Comparison of ENCODE assay signal across 10 mouse cellular contexts in the genomic region with DNA sequence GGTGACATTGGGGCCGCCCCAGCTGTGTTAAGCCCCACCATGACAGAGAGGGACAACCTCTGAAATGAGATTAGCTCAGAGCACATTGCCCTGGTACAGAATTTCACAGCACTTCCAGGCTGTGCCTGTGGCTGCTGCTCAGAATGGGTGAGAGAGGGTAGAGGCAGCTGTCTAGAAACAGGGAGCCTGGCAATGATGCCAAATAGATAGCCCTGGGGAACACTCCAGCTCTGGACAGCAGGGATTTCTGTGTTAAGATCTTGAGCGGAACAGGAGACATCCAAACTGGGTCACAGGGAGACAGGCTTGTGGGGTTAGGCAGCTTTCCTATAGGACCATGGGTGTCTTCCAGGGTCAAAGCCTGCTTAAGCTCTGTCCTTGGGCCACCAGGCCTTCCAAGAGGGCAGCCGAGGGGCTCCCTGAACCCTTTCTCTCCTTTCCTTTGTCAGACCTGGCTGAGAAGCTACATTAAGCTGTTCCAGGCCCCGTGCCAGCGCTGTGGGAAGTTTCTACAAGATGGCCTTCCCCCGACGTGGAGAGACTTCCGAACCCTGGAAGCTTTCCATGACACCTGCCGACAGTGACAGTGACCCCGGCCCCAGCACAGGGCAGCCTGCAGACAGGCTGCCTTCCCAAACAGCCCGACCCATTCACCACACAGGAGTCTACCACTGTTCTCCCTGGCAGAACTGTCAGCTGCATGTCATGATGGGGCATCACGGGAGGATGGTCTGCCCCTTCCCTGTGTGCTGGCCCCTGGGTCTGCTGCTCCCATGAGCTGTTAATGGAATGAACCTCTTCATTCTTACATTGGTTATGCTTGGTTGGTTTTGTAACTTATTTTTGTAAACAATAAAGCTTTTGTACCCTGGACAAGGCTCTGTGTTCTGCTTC.
A peak's percentile ranks its signal among the peaks of the same experiment; 100 is the strongest.
DNase-seq lines count a peak whose midpoint lies in the region; ATAC-seq and TF ChIP-seq lines count a peak whose summit lies in the region.
"Had no signal": no experiment of that assay in that cellular context is flagged by ENCODE, and none has a peak within 500 bp of the region (broad histone marks: within the 10 kb centered on the region; RNA-seq: fewer than 3 reads in every experiment).

No protein-coding gene starts in this region.

- TF ChIP-seq EP300 in heart, adult 2 months (IDR thresholded peaks at IDR 0.05; ENCODE audit: insufficient read depth, low read depth, low read length), result no peak

- H3K79me2 ChIP-seq in heart, adult 2 months (replicated peaks; ENCODE audit: control insufficient read depth, insufficient read depth, low read length), result no peaks in the 10 kb centered on the region

- no peak overlapping the region for H3K9ac ChIP-seq in heart, embryonic 13.5 days
- H3K9ac ChIP-seq in heart, adult 2 months (ENCODE audit: low read depth, low read length), result no peak overlapping the region

- H3K4me2 ChIP-seq in heart, embryonic 13.5 days, result no peak overlapping the region

- intact Hi-C loops in heart, adult 2 months (cut with DNase I), result no loop called here

- no peak for TF ChIP-seq CTCF in heart, adult 2 months (IDR thresholded peaks at IDR 0.05)
- TF ChIP-seq CTCF in brain, embryonic 14.5 days (IDR thresholded peaks at IDR 0.05; ENCODE audit: borderline replicate concordance, extremely low read depth, insufficient read depth, insufficient read length), result no peak

- no peak; the same call in 1 of the 2 replicates for ATAC-seq in heart, embryonic 13.5 days (ENCODE audit: extremely low read depth, insufficient number of reproducible peaks, low FRiP score, low TSS enrichment)

- peak overlapping the region; percentile 60 for H3K27ac ChIP-seq in heart, embryonic 13.5 days (replicated peaks)
- no peak overlapping the region for H3K27ac ChIP-seq in heart, adult 2 months
- peak overlapping the region; percentile 71 for H3K27ac ChIP-seq in hindbrain, embryonic 10.5 days

- no peak for TF ChIP-seq POLR2A in heart, adult 2 months (IDR thresholded peaks at IDR 0.05; ENCODE audit: insufficient read depth, low read depth, low read length)
- no peak for TF ChIP-seq POLR2A in brain, embryonic 14.5 days (IDR thresholded peaks at IDR 0.05; ENCODE audit: borderline replicate concordance, extremely low read depth, insufficient read depth, insufficient read length, poor library complexity, severe bottlenecking)

- H3K9me3 ChIP-seq in heart, embryonic 13.5 days, result no peaks in the 10 kb centered on the region
- no peaks in the 10 kb centered on the region for H3K9me3 ChIP-seq in hindbrain, embryonic 10.5 days
- H3K9me3 ChIP-seq: G1E had no signal

- H3K27me3 ChIP-seq in heart, embryonic 13.5 days (replicated peaks), result no peaks in the 10 kb centered on the region
- H3K27me3 ChIP-seq in heart, adult 2 months (ENCODE audit: control insufficient read depth, insufficient read depth, low read length), result no peaks in the 10 kb centered on the region
- no peaks in the 10 kb centered on the region for H3K27me3 ChIP-seq in hindbrain, embryonic 10.5 days (ENCODE audit: insufficient read depth, poor library complexity, severe bottlenecking)

- H3K4me3 ChIP-seq in heart, embryonic 13.5 days, result no peak overlapping the region
- no peak overlapping the region for H3K4me3 ChIP-seq in heart, adult 2 months
- H3K4me3 ChIP-seq in hindbrain, embryonic 10.5 days, result no peak overlapping the region

- no peak for DNase-seq in heart, adult 2 months
- DNase-seq in brain, embryonic 14.5 days (ENCODE audit: low read depth), result peak; percentile 68
- no peak for DNase-seq in hindbrain, embryonic 10.5 days (ENCODE audit: low spot score)
- peak; percentile 84 for DNase-seq in kidney, postnatal 25 days
- no peak for DNase-seq in thymus, postnatal 10 days (ENCODE audit: low spot score in 2 of 2)
- DNase-seq in layer of hippocampus, postnatal 14 days (ENCODE audit: low spot score in 2 of 2), result no peak
- DNase-seq in urinary bladder, postnatal 36 days (ENCODE audit: low spot score in 2 of 2), result no peak
- DNase-seq: thymus, postnatal 25 days had no signal

- peaks cover 49% of the 10 kb centered on the region for H3K4me1 ChIP-seq in heart, embryonic 13.5 days
- no peaks in the 10 kb centered on the region for H3K4me1 ChIP-seq in heart, adult 2 months (ENCODE audit: control insufficient read depth, insufficient read depth, low read length)
- peaks cover 65% of the 10 kb centered on the region for H3K4me1 ChIP-seq in hindbrain, embryonic 10.5 days (replicated peaks)

- 39% methylated on average over 12 of the region's 12 CpGs for WGBS in heart, embryonic 13.5 days
- WGBS in heart, adult 2 months, result 38% methylated on average over 12 of the region's 12 CpGs
- WGBS in hindbrain, embryonic 10.5 days, result 68% methylated on average over 12 of the region's 12 CpGs

- H3K36me3 ChIP-seq in heart, embryonic 13.5 days, result no peaks in the 10 kb centered on the region
- no peaks in the 10 kb centered on the region for H3K36me3 ChIP-seq in heart, adult 2 months (ENCODE audit: control insufficient read depth, insufficient read depth, low read length)
- no peaks in the 10 kb centered on the region for H3K36me3 ChIP-seq in hindbrain, embryonic 10.5 days

Comparison
In these comparisons a context has a peak if more than half of its experiments do, and no peak if none do; other contexts are left out.
1. DNase-seq: peak in brain, embryonic 14.5 days (single experiment) and kidney, postnatal 25 days (2 of 2); none in heart, adult 2 months (0 of 2), hindbrain, embryonic 10.5 days (single experiment), thymus, postnatal 10 days (0 of 2), layer of hippocampus, postnatal 14 days (0 of 2) and urinary bladder, postnatal 36 days (0 of 2).